In genomic region chr10:80821991-80822390, GRCm38 (mm10) we compare ENCODE assay signal across 9 mouse cellular contexts. TPM values are rescaled to one million over a fixed set of nuclear protein-coding genes. Genes with fewer than 3 reads are reported as not detected.
DNase-seq lines count a peak whose midpoint lies in the region; ATAC-seq and TF ChIP-seq lines count a peak whose summit lies in the region.
"Had no signal": no experiment of that assay in that cellular context is flagged by ENCODE, and none has a peak within 500 bp of the region (broad histone marks: within the 10 kb centered on the region; RNA-seq: fewer than 3 reads in every experiment).

No protein-coding gene starts in this region.

- peak overlapping the region; percentile 27; the same call in 1 of the 2 replicates for H3K9ac ChIP-seq in liver, embryonic 12.5 days
- H3K9ac ChIP-seq: heart, embryonic 13.5 days had no signal

- H3K4me2 ChIP-seq in liver, embryonic 12.5 days: peak overlapping the region; percentile 18; the same call in 1 of the 2 replicates
- H3K4me2 ChIP-seq: heart, embryonic 13.5 days had no signal

- H3K27ac ChIP-seq in gastrocnemius, adult 2 months: no peak overlapping the region
- no peak overlapping the region for H3K27ac ChIP-seq in thymus, adult 2 months (ENCODE audit: control insufficient read depth, insufficient read depth, low read length)
- peak overlapping the region; percentile 82 for H3K27ac ChIP-seq in liver, embryonic 12.5 days
- H3K27ac ChIP-seq: heart, embryonic 13.5 days had no signal

- H3K4me1 ChIP-seq in thymus, adult 2 months (replicated peaks; ENCODE audit: control insufficient read depth, insufficient read depth, low read length): peaks cover 12% of the 10 kb centered on the region
- peaks cover 77% of the 10 kb centered on the region for H3K4me1 ChIP-seq in liver, embryonic 12.5 days

- peak; percentile 89 for TF ChIP-seq CTCF in gastrocnemius, adult 2 months (IDR thresholded peaks at IDR 0.05)
- TF ChIP-seq CTCF in thymus, adult 2 months (IDR thresholded peaks at IDR 0.05; ENCODE audit: borderline replicate concordance, control insufficient read depth, extremely low read depth, insufficient read depth, low read length, poor library complexity): no peak

- intact Hi-C loops in gastrocnemius, adult 2 months (cut with DNase I): loop anchor here (2.0 to 10.0 kb wide), 2 partner anchors 55 to 173 kb away; no protein-coding TSS in a partner anchor
- intact Hi-C loops in gastrocnemius, postnatal 14 days (cut with DNase I; ENCODE audit: low total_unique reads): loop anchor here (2.0 kb wide), 1 partner anchor 55 kb away; no protein-coding TSS in a partner anchor

- TF ChIP-seq POLR2A in thymus, adult 2 months (IDR thresholded peaks at IDR 0.05; ENCODE audit: control insufficient read depth, extremely low read depth, insufficient read depth, low read length, poor library complexity): no peak

- H3K9me3 ChIP-seq in liver, embryonic 12.5 days (replicated peaks): no peaks in the 10 kb centered on the region
- H3K9me3 ChIP-seq: heart, embryonic 13.5 days had no signal

- H3K27me3 ChIP-seq in thymus, adult 2 months (ENCODE audit: control insufficient read depth, insufficient read depth, low read length): no peaks in the 10 kb centered on the region
- H3K27me3 ChIP-seq in liver, embryonic 12.5 days (replicated peaks): no peaks in the 10 kb centered on the region
- H3K27me3 ChIP-seq: heart, embryonic 13.5 days had no signal

- DNase-seq in gastrocnemius, adult 2 months: peak; percentile 29
- DNase-seq in gastrocnemius, postnatal 14 days: no peak
- peak; percentile 38 for DNase-seq in thymus, adult 2 months
- no peak for DNase-seq in thymus, postnatal 36 days
- DNase-seq in thymus, postnatal 4 days: peak; percentile 43
- DNase-seq in heart, postnatal 4 days: no peak
- no peak for DNase-seq in c-Kit-positive CD71-positive TER-119-positive erythroid progenitor cells, embryonic 14.5 days (ENCODE audit: low spot score)

- H3K36me3 ChIP-seq in thymus, adult 2 months (ENCODE audit: control insufficient read depth, insufficient read depth, low read length): no peaks in the 10 kb centered on the region
- H3K36me3 ChIP-seq in liver, embryonic 12.5 days: no peaks in the 10 kb centered on the region
- H3K36me3 ChIP-seq: heart, embryonic 13.5 days had no signal

- no peak overlapping the region for H3K4me3 ChIP-seq in gastrocnemius, adult 2 months
- no peak overlapping the region for H3K4me3 ChIP-seq in thymus, adult 2 months (ENCODE audit: control insufficient read depth, insufficient read depth, low read length)
- no peak overlapping the region for H3K4me3 ChIP-seq in liver, embryonic 12.5 days
- H3K4me3 ChIP-seq: heart, embryonic 13.5 days had no signal

- 49% methylated on average over 2 of the region's 2 CpGs for whole genome bisulfite sequencing in thymus, adult 2 months
- 39% methylated on average over 2 of the region's 2 CpGs for WGBS in liver, embryonic 12.5 days (ENCODE audit: insufficient replicate concordance)

- ATAC-seq in liver, embryonic 12.5 days: no peak

RNA-seq across cellular contexts. Expression of gene Oaz1, which starts 4.5 kb away (rescaled TPM):
- 100 to 1,000 TPM; 579 to 691 TPM for total RNA-seq in gastrocnemius, adult 2 months (2021)
- total RNA-seq in gastrocnemius, postnatal 14 days (2021): 100 to 1,000 TPM; 787 to 812 TPM
- polyA plus RNA-seq in thymus, adult 2 months (2012; rRNA removed): 1,706 and 1,988 TPM in 2 replicates
- polyA plus RNA-seq in liver, embryonic 12.5 days (2016; fragmentation: Nextera tagmentation; extraction: Ambion mirVana): 1,528 and 1,635 TPM in 2 replicates
- total RNA-seq in heart, postnatal 4 days (2021): 1,000 to 10,000 TPM; 1,002 to 1,049 TPM

RNA-seq across cellular contexts. Expression of gene Jsrp1, which starts 8.7 kb away (rescaled TPM):
- total RNA-seq in gastrocnemius, adult 2 months (2021): 100 to 1,000 TPM; 397 to 414 TPM
- total RNA-seq in gastrocnemius, postnatal 14 days (2021): 100 to 1,000 TPM; 345 to 379 TPM
- polyA plus RNA-seq in thymus, adult 2 months (2012; rRNA removed): 0.24 TPM in 1 of 2 replicates, not detected in the other
- polyA plus RNA-seq in liver, embryonic 12.5 days (2016; fragmentation: Nextera tagmentation; extraction: Ambion mirVana): 0.18 and 0.46 TPM in 2 replicates
- 1 to 10 TPM in 1 of 2 experiments, under 1 TPM in 1; 0.62 to 1.6 TPM for total RNA-seq in heart, postnatal 4 days (2021)

RNA-seq across cellular contexts. Expression of gene Amh, which starts 16.9 kb away (rescaled TPM):
- total RNA-seq in gastrocnemius, adult 2 months (2021): under 1 TPM; 0.38 to 0.98 TPM
- total RNA-seq in gastrocnemius, postnatal 14 days (2021): under 1 TPM in 1 of 2 experiments, not detected in 1; 0.25 TPM
- 6.3 and 8.8 TPM in 2 replicates for polyA plus RNA-seq in thymus, adult 2 months (2012; rRNA removed)
- polyA plus RNA-seq in liver, embryonic 12.5 days (2016; fragmentation: Nextera tagmentation; extraction: Ambion mirVana): 0.07 TPM in 1 of 2 replicates, not detected in the other
- total RNA-seq in heart, postnatal 4 days (2021): 1 to 10 TPM in 1 of 2 experiments, under 1 TPM in 1; 0.61 to 1.0 TPM
- polyA plus RNA-seq: heart, embryonic 13.5 days had no signal

RNA-seq across cellular contexts. Expression of gene Lingo3, which starts 21.8 kb away (rescaled TPM):
- total RNA-seq in gastrocnemius, adult 2 months (2021): 10 to 100 TPM; 10.9 to 11.3 TPM
- total RNA-seq in gastrocnemius, postnatal 14 days (2021): 10 to 100 TPM; 11.3 to 24.5 TPM
- 0.10 and 1.0 TPM in 2 replicates for polyA plus RNA-seq in thymus, adult 2 months (2012; rRNA removed)
- polyA plus RNA-seq in liver, embryonic 12.5 days (2016; fragmentation: Nextera tagmentation; extraction: Ambion mirVana): not detected in 2 replicates
- 1 to 10 TPM; 1.8 to 2.5 TPM for total RNA-seq in heart, postnatal 4 days (2021)

RNA-seq across cellular contexts. Expression of gene Plekhj1, which starts 23.6 kb away (rescaled TPM):
- 10 to 100 TPM; 22.3 to 29.8 TPM for total RNA-seq in gastrocnemius, adult 2 months (2021)
- total RNA-seq in gastrocnemius, postnatal 14 days (2021): 10 to 100 TPM; 21.4 to 23.1 TPM
- polyA plus RNA-seq in thymus, adult 2 months (2012; rRNA removed): 142 and 153 TPM in 2 replicates
- 134 and 137 TPM in 2 replicates for polyA plus RNA-seq in liver, embryonic 12.5 days (2016; fragmentation: Nextera tagmentation; extraction: Ambion mirVana)
- 10 to 100 TPM; 36.2 to 37.1 TPM for total RNA-seq in heart, postnatal 4 days (2021)

Comparison
In these comparisons a context has a peak if more than half of its experiments do, and no peak if none do; other contexts are left out.
1. DNase-seq: peak in gastrocnemius, adult 2 months (single experiment), thymus, adult 2 months (single experiment) and thymus, postnatal 4 days (single experiment); none in gastrocnemius, postnatal 14 days (single experiment), thymus, postnatal 36 days (0 of 2), heart, postnatal 4 days (single experiment) and c-Kit-positive CD71-positive TER-119-positive erythroid progenitor cells, embryonic 14.5 days (single experiment).
2. RNA of gene Jsrp1, which starts 8.7 kb away (total RNA-seq): 397 to 414 TPM in gastrocnemius, adult 2 months and 345 to 379 TPM in gastrocnemius, postnatal 14 days; 0.62 to 1.6 TPM in heart, postnatal 4 days; every median in the first group is over 100 times any median in the second.